Mouse (Mus musculus) spleen, postnatal 36 days (tissue): ENCODE data around the gene Wbp1l.

Source experiments
- DNase-seq, 2 experiments: peaks; one replicate each; pipeline ENCODE4 v3.0.0; 2022; ENCODE audit warnings: low spot score in 2 of 2, mixed read lengths in 1 of 2

Gene Wbp1l

DNA sequence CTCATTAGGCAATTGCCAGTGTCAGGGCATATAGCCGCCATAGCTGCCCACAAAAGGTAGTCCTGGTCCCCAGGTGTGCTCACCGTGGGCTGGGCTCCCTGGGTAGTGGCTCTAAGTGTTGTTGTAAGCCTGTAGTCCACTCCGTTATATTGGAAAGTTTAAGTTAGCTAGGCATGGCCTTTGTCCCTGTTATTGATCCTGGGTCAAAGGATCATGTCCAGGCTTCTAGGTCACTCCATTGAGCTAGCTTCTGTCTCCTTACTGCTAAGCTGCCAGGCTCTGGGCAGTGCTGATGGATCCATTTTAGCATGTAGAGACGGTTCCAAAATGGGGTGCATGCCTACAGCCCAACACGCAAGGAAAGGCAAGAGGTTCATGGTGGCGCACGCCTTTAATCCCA is 59.5 kb downstream of the Wbp1l start:
- no peak for DNase-seq

DNA sequence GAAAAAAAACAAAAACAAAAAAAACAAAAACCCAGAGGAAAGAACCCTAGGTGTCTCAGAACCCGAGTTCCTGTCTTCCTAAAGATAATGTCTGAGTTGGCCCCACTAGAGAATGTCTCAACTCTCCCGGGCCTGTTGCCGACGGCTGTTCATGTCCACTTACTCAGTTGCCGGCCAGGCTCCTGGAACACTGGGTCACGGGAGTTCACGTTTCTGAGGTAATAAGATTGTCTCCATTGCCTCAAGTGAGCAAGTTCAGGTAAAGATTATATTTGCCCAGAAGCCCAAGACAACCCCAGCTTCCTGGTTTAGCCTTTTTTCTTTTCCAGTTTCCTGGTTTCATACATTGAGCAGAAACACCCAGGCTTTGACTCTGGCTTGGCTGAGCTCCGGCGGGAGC is 60.0 kb downstream of the Wbp1l start:
- DNase-seq, result no peak

GRCm38 (mm10) chr19:46661511-46661910 is 62.6 kb downstream of the Wbp1l start:
- DNase-seq, result no peak

DNA sequence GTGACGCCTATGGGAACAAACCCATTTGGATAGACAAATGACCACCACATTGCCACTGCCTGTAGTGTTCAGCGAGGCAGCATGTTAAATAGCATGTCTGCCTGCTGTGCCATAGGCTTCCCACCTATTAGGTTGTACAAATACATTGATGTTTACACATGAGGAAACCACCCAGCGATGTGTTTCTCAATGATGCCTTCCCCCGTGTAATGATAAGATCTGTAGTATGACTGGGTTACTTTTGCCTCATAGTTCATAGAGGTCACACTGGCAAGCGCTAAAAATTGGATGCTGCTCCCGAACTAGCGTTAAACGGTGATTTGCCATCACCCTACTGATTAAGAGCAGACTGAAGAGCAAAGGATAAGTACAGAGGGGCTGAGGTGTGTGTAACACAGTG is 63.3 kb downstream of the Wbp1l start:
- no peak for DNase-seq

DNA sequence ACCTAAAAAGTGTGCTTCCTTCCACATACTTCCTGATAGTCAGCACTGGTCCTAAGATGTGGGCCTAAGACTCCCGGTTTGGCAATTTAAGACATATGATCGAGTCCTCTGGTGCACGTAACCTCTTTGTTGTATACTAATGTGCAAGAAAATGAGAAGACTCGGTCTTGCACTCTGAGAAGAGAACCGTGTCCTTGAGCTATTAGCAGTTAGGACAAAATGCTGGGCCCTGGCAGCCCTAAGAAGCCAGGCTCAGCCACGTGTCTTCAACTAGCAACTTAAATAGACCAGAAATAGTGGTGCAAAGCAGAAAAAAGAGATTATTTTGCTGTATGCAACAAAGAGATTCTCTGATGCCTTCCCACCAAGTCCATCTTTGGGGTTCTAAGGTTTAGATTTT is 63.9 kb downstream of the Wbp1l start:
- DNase-seq, result no peak

- DNase-seq, result no peak
Observed at GRCm38 (mm10) chr19:46665474-46665873, 66.6 kb downstream of the Wbp1l start.

- no peak for DNase-seq
Observed at GRCm38 (mm10) chr19:46667300-46667699, 68.4 kb downstream of the Wbp1l start.

GRCm38 (mm10) chr19:46668263-46668662 is 69.4 kb downstream of the Wbp1l start:
- no peak for DNase-seq

GRCm38 (mm10) chr19:46669802-46670201 is 70.9 kb downstream of the Wbp1l start:
- DNase-seq, result no peak

GRCm38 (mm10) chr19:46670691-46671090 is 71.8 kb downstream of the Wbp1l start:
- DNase-seq, result peak; percentile 35 to 42

DNA sequence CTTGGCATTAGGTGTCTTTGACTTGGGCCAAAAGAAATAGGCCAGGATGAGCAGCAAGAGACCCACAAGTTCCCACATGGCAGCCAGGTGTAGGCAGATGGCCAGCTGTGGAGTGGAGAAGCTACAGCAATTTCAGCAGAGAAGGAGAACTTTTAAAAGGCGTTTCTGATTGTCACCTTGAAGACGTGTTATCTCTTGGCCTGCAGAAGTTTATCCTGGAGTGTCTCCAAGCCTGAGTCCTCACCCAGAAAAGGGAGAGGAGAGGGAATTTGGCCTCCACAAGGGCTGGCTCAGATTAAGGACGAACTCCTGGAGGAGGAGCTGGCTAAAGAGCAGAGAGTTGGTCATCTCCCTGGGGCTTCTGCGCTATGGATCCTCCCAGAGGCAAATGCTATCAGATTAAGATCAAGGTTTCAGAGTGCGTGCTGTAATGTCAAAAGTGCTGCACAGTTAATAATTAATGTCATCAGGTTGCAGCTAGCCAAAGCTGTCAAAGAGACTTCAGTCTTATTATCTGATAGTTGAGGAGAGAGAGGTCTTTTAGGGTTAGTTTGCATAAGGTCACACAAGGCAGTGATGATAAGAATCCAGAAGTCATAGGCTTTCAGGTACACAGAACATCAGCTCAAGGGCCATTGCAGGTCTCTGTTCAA is 74.0 kb downstream of the Wbp1l start, which contains the start of gene Cyp17a1:
TSS of gene Cyp17a1 (minus strand) at position 407 of the 653 bp plus-strand sequence.
- DNase-seq, result no peak

DNA sequence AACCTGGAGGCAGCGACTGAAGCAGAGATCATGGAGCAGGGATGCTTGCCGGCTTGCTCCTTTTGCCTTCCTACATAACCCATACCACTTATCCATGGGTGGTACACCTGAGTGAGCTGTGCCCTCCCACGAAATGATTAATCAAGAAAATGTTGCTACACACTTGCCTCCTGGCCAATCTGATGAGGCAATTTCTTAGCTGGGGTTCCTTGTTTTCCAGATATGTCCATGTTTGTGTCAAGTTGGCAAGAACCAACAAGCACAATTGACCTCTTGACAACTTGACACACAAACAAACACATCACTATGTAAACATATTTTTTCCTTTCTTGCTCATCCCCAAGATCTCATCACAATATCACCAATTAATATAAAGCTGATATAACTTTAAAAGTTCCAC is 76.8 kb downstream of the Wbp1l start:
- no peak for DNase-seq

GRCm38 (mm10) chr19:46679720-46680383 is 81.0 kb downstream of the Wbp1l start:
- no peak for DNase-seq

DNA sequence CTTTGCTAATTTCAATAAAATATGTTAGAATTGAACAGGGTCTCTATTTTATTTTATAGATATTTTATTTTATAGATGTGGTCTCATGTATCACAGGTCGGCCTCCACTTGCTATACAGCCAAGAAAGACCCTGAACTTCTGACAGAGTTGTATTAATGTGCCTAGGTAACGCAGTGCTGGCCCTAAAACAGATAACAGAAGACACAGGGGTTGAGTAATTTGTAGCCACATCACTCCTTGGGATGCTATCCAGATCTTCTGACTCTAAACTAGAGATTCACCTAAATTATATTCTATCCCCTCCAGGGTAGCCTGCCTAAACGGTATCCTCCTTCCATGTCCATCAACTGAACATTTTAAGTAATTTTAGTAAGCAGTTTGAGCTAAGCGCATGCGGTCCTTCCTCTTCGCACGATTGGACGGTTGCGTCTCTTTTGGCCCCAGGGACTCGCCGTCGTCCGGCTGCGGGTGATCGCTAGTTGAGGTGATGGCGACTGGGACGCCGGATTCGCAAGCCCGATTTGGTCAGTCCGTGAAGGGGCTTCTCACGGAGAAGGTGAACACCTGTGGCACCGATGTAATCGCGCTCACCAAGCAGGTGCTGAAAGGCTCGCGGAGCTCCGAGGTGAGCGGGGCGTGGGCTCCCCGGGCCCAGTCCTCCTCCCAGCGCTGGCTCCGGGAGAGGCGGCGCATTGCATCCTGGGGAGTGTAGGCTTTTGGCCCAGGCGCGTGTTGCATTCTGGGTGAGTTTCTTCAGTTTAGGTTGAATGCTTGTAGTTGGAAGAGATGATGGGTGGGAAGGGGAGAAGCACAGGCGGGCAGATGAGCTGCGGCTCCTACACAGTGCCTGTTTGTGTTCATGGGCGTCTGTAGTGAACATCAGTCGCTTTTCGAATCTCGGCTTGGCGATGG is 90.8 kb downstream of the Wbp1l start, which contains the start of gene Borcs7:
TSS of gene Borcs7 (plus strand) at position 447 of the 913 bp plus-strand sequence.
- DNase-seq, result peak; percentile 84 to 86

GRCm38 (mm10) chr19:46690387-46690786 is 91.5 kb downstream of the Wbp1l start:
- no peak for DNase-seq

DNA sequence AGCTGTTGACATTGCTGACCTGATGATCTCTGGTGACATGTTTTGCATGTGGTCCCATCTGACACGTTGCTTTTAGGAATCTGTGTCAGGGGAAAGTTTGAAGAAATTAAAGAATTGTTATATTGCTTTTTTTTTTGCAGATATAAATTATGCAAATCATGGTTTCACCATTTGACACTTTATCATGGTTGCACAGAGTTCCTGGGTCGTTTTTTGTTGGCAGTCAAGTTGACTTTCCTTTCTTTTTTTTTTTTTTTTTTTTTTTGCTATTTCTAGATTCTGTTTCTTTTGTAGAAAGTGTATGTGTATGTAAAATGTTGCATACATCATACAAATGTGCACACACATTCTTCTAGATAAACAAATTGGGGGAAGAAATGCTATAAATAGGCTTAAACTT is 92.2 kb downstream of the Wbp1l start:
- DNase-seq, result no peak

- DNase-seq, result no peak
Observed at GRCm38 (mm10) chr19:46693146-46693545, 94.3 kb downstream of the Wbp1l start.

DNA sequence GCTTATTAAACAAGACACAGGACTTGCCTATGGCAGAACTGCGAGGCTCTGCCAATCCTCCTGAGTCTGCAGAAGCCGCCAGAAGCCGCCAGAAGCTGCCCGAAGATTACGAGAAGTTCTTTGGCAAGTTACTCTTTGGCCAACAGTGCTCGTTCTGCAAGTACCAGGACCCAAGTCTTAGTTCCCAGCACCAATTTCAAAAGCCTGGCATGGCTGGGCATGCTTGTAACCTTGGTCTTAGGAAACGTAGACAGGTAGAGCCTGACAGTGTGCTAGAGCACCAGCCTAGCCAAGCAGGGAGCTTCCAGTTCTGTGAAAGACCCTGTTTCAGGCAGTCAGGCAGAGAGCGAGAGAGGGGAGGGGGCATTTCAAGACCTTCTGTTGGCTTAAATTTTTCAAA is 97.6 kb downstream of the Wbp1l start:
- no peak for DNase-seq

GRCm38 (mm10) chr19:46696943-46697342 is 98.1 kb downstream of the Wbp1l start:
- DNase-seq, result no peak

DNA sequence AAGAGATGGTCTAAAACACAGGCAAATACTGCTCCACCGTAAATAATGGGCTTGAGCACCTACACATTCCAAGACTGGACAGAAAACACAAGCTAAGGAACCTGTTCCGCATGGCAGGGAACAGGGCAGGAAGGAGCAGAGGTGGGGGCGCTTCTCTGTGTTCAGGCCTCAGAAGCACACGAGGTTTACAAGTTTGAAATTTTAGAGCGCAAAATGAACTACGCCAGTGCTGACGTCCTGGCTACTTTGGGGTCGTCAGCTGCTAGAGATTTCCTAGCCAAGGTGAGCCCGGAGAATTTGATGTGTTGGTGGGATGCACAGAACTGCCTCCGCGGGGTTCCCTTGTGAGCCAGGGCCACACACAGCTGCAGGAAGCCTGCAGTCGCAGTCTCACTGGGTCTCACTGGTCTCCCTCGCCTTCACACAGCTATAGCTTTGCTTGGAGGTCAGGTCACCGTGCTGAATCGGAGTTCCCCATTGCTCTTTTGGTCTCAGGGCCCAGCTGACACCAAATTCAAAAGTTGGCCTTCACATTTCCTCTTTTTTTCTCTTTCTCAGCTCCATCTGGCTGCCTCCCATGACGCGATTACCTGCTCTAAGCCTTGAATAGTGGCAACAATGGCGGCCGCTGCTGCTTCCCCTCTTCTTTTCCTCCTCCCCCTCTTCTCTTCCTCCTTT is 99.1 kb downstream of the Wbp1l start:
- DNase-seq, result peak; percentile 78 to 79

- peak; percentile 15 to 22 for DNase-seq
Observed at GRCm38 (mm10) chr19:46699011-46699481, 100.2 kb downstream of the Wbp1l start.

DNA sequence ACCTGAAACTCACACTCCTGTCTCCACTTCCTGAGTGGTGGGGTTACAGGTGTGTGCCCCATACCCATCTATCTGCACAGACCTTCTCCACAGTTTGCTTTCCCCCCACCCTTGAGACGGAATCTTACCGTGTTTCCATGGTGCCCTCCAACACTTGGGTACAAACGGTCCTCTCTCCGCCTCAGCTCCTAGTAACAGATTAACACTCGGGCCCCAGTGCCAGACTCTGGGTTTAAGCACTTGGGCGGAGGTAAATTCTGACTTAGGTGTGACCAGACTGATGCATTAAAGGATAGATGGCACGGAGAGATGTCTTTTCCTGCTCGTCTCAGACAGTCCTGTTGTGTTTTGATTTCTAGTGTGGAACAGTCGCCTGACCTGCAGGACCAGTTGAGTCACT is 102.3 kb downstream of the Wbp1l start:
- DNase-seq, result no peak
